Mouse (Mus musculus): ENCODE measurements around the gene Rps24. TPM values are rescaled to one million over a fixed set of nuclear protein-coding genes. Genes with fewer than 3 reads are reported as not detected.

The Rps24 gene
- polyA plus RNA-seq, 2 experiments: 888 to 1,839 TPM

DNA sequence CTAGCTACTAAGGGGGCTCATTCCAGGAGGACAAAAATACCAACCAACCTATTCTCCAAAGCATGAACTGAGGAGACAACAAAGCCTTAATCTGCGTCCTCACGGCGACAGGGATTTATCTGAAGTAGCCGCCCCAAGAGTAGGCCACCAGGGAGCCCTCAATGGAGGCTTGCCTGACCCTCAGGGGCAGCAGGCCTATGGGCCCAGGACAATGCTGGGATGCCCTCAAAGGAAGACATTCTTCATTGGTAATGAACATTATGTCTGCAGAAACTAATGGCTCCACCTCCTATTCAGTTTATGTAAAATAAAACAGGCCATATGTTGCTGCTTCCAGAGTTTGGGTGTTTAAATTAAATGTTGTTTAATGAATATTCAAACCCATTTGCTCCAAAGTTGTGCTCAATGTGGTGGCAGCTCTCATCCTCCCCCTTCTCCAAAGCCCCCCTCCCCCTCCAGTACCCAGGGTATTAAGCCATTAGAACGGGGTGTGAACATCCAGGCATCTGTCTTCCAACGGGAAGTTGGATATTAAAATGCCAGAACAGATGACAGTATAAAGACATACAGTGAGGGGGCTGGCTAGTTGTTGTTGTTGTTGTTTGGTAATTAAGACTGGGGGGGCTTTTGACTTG lies 25.7 kb downstream of the Rps24 start:
- ATAC-seq (ENCODE audit: insufficient read depth): no peak
- Histone ChIP-seq H3K27me3 (ENCODE audit: control insufficient read depth, insufficient read depth, low read length) (peaks cover 3% of the 10 kb centered on the region), H3K27ac (no peak overlapping the region), H3K36me3 (replicated peaks; ENCODE audit: control insufficient read depth, insufficient read depth, low read depth) (no peaks in the 10 kb centered on the region), H3K4me2 (ENCODE audit: low read depth) (no peak overlapping the region), H3K4me3 (ENCODE audit: insufficient read depth in 1 of 2, low read depth in 2 of 2, low read length in 2 of 2) (no peak overlapping the region), H3K4me1 (replicated peaks; ENCODE audit: control insufficient read depth in 2 of 2, insufficient read depth in 2 of 2, low read length in 1 of 2) (no peaks in the 10 kb centered on the region), H3K9ac (replicated peaks) (no peak overlapping the region), H3K9me3 (ENCODE audit: control insufficient read depth, low read length) (no peaks in the 10 kb centered on the region)
- DNase-seq (ENCODE audit: low read depth in 3 of 3, low spot score in 3 of 3): no peak
- TF ChIP-seq EP300 (IDR thresholded peaks at IDR 0.05; ENCODE audit: low read depth) (no peak), CTCF (IDR thresholded peaks at IDR 0.05; ENCODE audit: low read depth) (no peak)
- 73% methylated on average over 6 of the region's 6 CpGs for WGBS (ENCODE audit: insufficient replicate concordance)

DNA sequence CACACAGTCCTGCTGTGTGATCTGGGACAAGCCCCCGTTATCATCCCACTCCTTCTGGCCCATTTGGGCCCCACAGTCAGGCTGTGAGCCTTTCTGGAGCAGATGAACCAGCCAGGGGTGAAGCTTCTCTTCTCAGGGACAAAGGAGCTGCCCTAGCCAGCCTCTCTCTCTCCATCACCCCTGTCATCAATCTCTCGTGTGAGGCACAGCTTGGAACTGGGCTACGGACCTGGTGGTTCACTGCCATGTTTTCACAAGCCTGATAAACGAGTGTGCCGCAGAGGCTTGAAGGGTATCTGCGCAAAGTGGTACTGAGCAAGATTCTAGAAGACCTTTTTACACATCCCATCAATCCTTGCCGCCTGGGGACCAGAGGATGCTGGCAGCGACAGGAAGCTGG lies 34.7 kb downstream of the Rps24 start:
- ATAC-seq (ENCODE audit: insufficient read depth): no peak
- H3K4me3 ChIP-seq (ENCODE audit: insufficient read depth in 1 of 2, low read depth in 2 of 2, low read length in 2 of 2): no peak overlapping the region
- no peak for DNase-seq (ENCODE audit: low read depth in 3 of 3, low spot score in 3 of 3)

DNA sequence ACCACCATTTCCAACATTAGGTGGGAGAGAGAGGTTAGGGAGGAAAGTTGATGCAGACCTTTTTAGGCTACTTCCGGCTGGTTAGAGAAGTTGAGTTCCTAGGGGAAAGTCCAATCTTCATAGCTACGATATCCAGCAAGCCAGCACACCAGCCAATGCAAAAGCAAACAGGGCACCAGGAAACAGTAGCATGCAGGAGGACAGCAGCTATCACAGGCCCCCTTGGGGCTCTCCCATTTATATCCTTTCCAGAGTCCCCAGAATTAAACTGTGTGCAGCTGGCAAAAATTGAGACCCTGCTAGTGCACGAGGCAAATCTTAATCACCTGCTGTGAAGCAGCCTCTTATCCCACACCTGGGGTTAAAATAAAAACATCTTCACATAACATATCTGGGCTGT lies 38.2 kb downstream of the Rps24 start:
- no peak for TF ChIP-seq CTCF (IDR thresholded peaks at IDR 0.05; ENCODE audit: low read depth)
- TF ChIP-seq EP300 (IDR thresholded peaks at IDR 0.05; ENCODE audit: low read depth): no peak
- H3K27me3 ChIP-seq (ENCODE audit: control insufficient read depth, insufficient read depth, low read length): no peaks in the 10 kb centered on the region
- ATAC-seq (ENCODE audit: insufficient read depth): no peak
- H3K4me2 ChIP-seq (ENCODE audit: low read depth): no peak overlapping the region
- no peaks in the 10 kb centered on the region for H3K36me3 ChIP-seq (replicated peaks; ENCODE audit: control insufficient read depth, insufficient read depth, low read depth)
- no peaks in the 10 kb centered on the region for H3K9me3 ChIP-seq (ENCODE audit: control insufficient read depth, low read length)
- 59% methylated on average over 3 of the region's 3 CpGs for WGBS (ENCODE audit: insufficient replicate concordance)
- no peak overlapping the region for H3K4me3 ChIP-seq (ENCODE audit: insufficient read depth in 1 of 2, low read depth in 2 of 2, low read length in 2 of 2)
- H3K27ac ChIP-seq: no peak overlapping the region
- no peaks in the 10 kb centered on the region for H3K4me1 ChIP-seq (replicated peaks; ENCODE audit: control insufficient read depth in 2 of 2, insufficient read depth in 2 of 2, low read length in 1 of 2)
- DNase-seq (ENCODE audit: low read depth in 3 of 3, low spot score in 3 of 3): no peak
- no peak overlapping the region for H3K9ac ChIP-seq (replicated peaks)

More for the DNA sequence above, 34.7 kb downstream of the Rps24 start:
- H3K27ac ChIP-seq: no peak overlapping the region
- 49% methylated on average over 8 of the region's 8 CpGs for WGBS (ENCODE audit: insufficient replicate concordance)
- no peaks in the 10 kb centered on the region for H3K9me3 ChIP-seq (ENCODE audit: control insufficient read depth, low read length)
- no peaks in the 10 kb centered on the region for H3K27me3 ChIP-seq (ENCODE audit: control insufficient read depth, insufficient read depth, low read length)
- H3K9ac ChIP-seq (replicated peaks): no peak overlapping the region
- H3K36me3 ChIP-seq (replicated peaks; ENCODE audit: control insufficient read depth, insufficient read depth, low read depth): no peaks in the 10 kb centered on the region
- TF ChIP-seq CTCF (IDR thresholded peaks at IDR 0.05; ENCODE audit: low read depth): no peak
- TF ChIP-seq EP300 (IDR thresholded peaks at IDR 0.05; ENCODE audit: low read depth): no peak
- H3K4me2 ChIP-seq (ENCODE audit: low read depth): no peak overlapping the region
- no peaks in the 10 kb centered on the region for H3K4me1 ChIP-seq (replicated peaks; ENCODE audit: control insufficient read depth in 2 of 2, insufficient read depth in 2 of 2, low read length in 1 of 2)

DNA sequence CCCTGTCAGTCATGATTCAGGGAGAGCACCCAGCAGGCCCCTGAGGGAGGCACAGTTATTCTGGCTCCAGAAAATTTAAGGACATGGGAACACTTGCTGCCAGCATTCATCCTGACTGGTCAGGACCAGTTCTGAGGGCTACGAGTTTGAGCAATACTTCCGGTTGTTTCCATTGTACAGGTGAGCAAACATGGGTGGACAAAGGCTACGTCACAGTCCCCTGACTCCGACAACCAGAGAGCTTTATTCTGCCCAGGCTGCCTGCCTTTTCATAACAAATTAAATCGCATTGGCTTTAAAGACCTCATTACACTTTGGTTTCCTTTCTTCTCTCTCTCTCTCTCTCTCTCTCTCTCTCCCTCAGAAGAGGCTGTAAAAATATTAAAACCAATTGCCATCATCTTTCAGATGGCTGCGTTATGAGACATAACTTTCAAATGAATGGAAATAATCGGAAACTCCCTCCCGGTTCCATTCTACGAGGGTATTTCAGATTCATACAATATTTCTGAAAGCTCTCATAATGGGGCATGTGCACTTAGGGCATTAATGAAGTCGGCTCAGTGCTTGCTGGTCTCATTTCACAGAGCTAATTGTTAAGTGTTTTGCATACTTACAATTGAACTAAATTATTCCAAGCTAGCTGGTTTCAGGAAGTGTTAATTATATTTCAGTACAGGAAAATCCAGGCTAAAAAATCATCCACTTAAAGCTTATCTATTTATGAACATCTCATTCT lies 38.9 kb downstream of the Rps24 start:
- Histone ChIP-seq H3K27me3 (ENCODE audit: control insufficient read depth, insufficient read depth, low read length) (no peaks in the 10 kb centered on the region), H3K4me2 (ENCODE audit: low read depth) (no peak overlapping the region), H3K27ac (no peak overlapping the region), H3K4me1 (replicated peaks; ENCODE audit: control insufficient read depth in 2 of 2, insufficient read depth in 2 of 2, low read length in 1 of 2) (no peaks in the 10 kb centered on the region), H3K9me3 (ENCODE audit: control insufficient read depth, low read length) (no peaks in the 10 kb centered on the region), H3K9ac (replicated peaks) (no peak overlapping the region), H3K36me3 (replicated peaks; ENCODE audit: control insufficient read depth, insufficient read depth, low read depth) (no peaks in the 10 kb centered on the region), H3K4me3 (ENCODE audit: insufficient read depth in 1 of 2, low read depth in 2 of 2, low read length in 2 of 2) (no peak overlapping the region)
- DNase-seq (ENCODE audit: low read depth in 3 of 3, low spot score in 3 of 3): no peak
- no peak for TF ChIP-seq CTCF (IDR thresholded peaks at IDR 0.05; ENCODE audit: low read depth)
- TF ChIP-seq EP300 (IDR thresholded peaks at IDR 0.05; ENCODE audit: low read depth): no peak
- no peak for ATAC-seq (ENCODE audit: insufficient read depth)
- WGBS (ENCODE audit: insufficient replicate concordance): 68% methylated on average over 10 of the region's 10 CpGs

DNA sequence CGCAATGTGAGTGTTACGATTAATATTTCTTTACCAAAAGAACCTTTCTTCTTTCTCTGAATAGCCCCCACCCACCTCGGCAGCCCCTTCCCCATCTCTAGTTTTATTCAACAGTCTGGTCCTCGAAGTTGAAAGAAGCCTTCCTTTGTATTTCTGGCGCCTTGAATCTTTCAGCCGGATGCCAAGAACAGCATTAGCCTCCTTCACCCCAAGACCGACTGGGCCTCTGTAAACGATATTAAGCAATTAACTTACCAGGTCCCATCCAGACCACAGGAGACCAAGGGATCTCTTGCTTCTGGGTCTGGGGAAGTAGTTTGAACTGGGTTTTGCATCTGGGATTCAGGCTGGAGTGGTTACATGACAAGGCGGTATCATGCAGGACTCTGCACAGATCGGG lies 39.5 kb downstream of the Rps24 start:
- Histone ChIP-seq H3K4me1 (replicated peaks; ENCODE audit: control insufficient read depth in 2 of 2, insufficient read depth in 2 of 2, low read length in 1 of 2) (no peaks in the 10 kb centered on the region), H3K27me3 (ENCODE audit: control insufficient read depth, insufficient read depth, low read length) (no peaks in the 10 kb centered on the region), H3K36me3 (replicated peaks; ENCODE audit: control insufficient read depth, insufficient read depth, low read depth) (no peaks in the 10 kb centered on the region), H3K27ac (no peak overlapping the region), H3K4me2 (ENCODE audit: low read depth) (no peak overlapping the region), H3K9ac (replicated peaks) (no peak overlapping the region), H3K9me3 (ENCODE audit: control insufficient read depth, low read length) (no peaks in the 10 kb centered on the region), H3K4me3 (ENCODE audit: insufficient read depth in 1 of 2, low read depth in 2 of 2, low read length in 2 of 2) (no peak overlapping the region)
- TF ChIP-seq CTCF (IDR thresholded peaks at IDR 0.05; ENCODE audit: low read depth): no peak
- no peak for TF ChIP-seq EP300 (IDR thresholded peaks at IDR 0.05; ENCODE audit: low read depth)
- 70% methylated on average over 10 of the region's 10 CpGs for WGBS (ENCODE audit: insufficient replicate concordance)
- ATAC-seq (ENCODE audit: insufficient read depth) (no peak), DNase-seq (ENCODE audit: low read depth in 3 of 3, low spot score in 3 of 3) (no peak)
